Mouse (Mus musculus) lung, postnatal 36 days (tissue): ENCODE measurements around the gene Slc25a13.

Experiments
- DNase-seq: peaks from one replicate; pipeline ENCODE4 v3.0.0; 2022; ENCODE audit warnings: mixed read lengths

Slc25a13 gene

DNA sequence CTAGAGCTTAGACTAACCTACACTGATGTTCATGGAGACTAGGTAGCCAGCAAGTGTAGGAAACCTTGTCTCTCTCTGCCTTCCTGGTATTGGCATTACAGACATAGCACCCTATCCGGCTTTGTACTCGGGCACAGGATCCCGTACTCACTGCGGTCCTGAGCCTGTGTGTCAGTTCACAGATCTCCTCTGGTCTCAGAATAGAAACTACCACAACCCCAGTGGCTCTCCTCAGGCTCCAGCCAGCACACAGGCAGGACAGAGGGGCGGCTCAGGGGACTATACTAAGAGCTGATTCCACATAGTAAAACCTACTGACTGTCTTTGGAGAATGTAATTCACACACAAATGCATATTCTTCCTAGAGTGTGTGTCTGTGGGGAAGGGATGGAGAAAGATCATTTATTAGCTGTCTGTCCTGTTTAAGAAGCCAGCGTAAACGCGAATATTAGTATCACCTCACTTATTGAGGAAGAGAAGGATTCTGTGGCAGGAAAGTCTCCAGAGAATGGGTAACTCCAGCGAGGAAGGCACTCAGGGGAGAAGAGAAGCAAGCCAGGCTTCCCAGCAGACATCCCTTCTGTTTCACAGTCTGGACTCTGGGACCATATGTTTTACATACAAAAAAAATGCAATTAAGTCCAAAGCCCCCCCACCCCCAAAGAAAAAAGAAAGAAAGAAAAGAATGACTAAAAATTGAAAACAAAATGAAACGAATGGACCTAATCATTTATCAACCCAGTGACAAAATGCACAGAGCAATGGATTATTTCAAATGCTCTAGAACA, 49.4 kb downstream of the Slc25a13 start:
- no peak for DNase-seq

DNA sequence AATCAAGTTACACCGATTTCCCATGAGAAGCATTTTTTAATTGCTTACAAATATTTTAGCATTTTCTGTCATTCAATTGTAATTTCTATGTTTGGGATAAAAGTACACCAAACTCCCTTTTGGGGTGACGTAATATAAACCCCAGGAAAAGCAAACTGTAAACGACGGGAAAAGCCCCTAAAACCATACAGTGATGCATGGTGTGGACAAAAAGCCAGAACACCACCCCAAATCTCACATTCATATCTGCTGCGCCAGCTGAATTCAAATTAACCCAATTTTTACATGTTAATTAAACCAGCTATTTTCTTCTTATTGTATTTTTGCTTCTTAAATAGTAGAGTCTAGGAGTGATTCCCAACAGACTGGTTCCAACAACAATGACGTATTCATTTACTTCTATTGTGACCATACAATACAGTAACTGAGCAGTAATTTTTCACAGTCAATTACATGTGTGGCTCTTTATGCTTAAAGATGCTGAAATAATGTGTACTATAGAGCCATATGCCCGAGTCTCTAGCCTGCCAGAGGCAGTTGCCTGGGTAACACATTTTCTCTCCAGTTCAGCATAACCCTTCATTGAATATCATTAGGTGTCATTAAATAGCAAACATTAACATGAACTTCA, 53.9 kb downstream of the Slc25a13 start:
- DNase-seq, result no peak

DNA sequence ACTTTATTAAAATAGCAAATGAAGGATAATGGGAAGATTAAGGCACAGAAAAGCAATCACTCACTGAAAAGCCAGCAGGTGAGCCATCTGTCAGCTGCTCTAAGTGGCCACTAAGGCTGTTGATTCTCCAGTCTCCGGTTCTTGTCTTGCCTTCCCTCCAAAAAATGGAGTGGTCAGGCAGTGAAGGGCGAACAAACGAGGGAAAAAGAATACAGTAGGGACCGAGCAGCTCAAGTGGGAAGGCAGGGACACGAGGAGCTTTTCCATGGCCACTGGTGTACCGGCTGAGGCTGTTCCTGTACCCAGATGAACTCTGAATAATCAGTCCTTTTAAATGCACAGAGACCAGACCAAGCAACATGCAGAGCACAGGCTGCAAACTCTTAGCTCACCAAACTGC, 54.8 kb downstream of the Slc25a13 start:
- DNase-seq, result no peak

DNA sequence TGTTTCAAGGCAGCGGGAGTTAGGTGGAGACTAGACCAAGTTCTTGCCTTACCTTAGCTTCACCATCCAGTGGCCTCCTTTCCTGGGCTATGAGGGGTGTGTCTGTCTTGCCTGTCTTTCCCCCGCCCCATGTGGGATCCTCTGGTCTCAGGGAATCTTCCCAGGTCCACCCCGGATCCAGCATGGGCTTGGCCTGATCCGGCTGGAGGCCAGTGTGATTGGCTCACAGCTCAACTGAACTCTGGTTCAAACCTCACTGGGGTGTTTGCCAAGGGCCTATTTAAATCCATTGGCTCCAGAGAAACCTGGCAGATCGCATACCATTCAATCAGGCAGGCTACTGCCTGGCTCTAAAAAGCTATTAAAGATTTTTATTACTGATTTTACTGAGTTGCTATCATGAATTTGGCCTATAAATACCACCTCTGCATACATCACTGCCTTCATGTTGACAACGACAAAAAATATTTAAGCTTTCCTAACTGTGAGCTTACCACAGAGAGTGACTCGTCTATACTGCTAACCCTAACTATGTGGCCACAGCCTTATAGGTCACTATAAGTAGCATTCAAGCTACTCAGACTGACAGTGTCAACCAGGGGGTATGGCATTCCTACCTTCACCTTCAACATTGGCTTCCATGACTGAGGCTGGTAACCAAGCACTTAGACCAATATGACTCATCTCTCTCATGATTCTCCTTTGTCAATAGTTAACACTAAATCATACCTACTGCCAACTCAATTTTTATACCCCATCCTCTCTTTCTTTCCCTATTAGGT, 56.1 kb downstream of the Slc25a13 start:
- no peak for DNase-seq

DNA sequence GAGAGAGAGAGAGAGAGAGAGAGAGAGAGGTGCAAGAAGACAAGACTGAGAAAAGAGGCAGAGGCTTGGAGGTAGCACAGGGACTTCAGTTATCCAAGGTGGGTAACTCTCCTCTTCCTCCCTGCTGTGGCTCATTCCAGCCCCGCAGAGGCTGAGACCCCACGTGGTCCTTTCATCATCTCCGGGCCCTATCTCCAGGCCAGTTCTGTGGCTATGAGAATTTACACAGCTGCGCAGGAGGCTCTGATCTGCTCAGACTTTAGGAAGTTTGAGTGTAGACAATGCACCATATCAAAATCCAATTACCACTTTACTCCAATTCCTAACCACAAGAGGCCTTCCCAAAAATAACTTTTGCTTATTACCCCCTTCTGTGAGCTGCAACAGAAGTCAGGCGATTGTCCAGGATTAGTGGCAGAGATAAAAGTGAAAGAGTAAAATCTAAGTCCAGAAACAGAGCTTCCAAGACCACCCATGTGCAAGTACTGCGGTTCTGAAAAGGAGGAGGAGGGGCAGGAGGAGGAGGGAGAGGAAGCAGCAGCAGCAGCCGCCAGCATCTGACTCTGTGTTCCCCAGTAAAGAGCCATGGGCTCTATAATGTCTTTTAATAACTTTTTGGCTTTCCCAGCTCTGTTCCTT, 57.6 kb downstream of the Slc25a13 start:
- DNase-seq, result no peak

DNA sequence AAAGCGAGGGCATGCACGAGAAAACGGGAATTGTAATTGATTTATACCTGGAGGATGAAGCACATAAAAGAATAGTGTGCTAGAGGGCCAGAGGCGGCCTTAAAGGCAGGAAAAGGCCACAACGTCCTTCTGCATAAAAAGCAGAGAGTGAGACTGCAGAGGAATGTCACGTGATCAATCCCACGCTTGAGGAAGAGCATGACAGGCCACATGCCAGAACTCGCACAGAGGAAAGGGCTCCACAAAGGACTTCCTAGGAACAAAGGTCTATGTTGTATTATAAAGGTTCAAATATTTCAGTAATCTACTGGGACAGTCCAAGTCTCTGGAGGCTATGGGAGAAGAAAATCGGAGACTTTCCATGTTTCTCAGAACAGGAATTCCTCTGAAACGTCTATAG, 63.5 kb downstream of the Slc25a13 start:
- DNase-seq, result no peak

DNA sequence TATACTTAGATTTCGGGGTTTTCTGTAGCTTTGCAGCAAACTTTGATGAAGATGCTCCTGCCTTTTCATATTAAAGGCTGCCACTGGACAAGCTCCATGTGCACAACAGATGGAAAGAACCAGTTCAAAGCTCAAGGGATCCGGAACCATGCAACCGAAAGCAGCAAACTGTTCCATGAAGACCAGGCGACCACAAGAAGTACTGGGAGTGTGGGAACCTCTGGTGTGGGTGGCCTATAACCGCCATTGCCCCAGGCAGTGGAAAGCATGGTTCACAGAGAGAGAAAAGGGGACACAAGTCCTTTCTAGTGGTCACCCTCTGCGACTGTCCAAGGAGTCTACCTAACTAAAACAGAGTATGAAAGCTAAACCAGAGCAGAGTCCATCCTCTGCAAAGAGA, 66.2 kb downstream of the Slc25a13 start:
- DNase-seq, result no peak

DNA sequence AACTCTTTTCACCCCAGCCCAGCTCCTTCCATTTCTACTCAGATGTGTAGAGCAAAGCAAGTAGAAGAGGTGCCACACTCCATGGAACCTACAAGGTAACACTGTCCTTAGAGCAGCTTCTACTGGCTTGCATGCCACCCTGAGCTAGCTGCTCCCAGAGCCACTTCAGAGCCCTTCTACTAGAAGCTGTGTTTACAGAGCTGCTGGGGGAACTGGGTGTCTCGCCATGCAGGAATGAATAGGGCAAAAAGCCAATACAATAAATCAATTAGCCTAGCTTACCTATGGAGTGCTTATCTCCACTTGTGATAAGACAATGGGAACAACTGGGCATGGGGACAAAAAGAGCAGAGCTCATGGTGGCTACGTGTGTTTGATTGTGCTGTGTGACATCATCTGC, 67.2 kb downstream of the Slc25a13 start:
- peak; percentile 12 for DNase-seq

DNA sequence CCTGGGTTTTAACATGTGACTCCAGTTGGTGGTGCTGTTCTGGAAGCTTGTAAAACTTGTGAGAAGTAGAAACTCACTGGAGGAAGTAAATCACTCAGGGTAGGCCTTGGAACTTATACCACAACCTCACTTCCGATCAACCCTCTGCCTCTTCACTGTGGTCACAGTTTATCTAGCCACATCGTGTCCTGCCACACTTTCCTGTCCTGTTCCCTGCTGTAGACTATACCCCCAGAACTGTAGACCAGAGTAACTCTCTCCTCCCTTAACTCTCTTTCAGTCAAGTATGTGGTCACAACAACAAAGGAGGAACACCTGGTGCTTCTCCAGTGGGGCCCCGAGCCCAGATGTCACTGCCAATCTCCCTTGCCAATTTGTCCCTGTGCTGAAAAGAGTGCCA, 67.6 kb downstream of the Slc25a13 start:
- no peak for DNase-seq

DNA sequence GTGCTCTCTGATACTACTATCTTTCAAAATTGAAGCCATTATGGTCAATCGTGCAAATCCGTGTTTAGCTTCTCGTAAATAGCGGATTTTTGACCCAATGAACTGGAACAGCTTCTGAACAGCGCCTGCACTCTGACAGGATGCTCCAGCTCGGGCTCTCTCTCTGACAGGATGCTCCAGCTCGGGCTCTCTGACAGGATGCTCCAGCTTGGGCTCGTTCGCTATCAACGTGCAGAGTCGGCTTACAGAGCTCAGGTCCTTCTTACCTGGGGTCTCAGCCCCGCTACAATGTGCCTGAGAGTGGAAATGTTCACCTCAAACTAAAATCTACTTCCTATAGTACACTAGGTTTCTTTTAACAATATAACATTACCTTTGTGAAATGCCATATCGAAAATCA, 71.6 kb downstream of the Slc25a13 start:
- DNase-seq, result no peak

DNA sequence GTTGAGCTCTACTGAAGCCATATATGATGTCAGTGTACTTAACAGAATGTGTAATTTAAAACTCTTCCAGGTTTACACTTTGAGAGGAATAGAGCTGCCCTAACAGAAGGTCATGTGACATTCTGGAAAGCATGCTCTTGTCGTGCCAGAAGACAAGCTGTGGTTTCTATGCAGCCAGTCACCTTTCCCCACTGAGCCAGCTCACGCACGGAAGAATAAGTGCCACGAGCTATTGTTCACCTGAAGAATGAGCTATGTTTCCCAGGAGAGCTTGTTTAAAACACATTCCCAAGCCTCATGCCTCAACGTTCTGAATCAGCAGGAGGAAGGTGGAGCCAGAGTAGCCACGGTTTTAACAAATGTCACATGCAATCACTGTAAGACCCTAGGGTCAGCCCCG, 73.4 kb downstream of the Slc25a13 start:
- DNase-seq, result peak; percentile 33

DNA sequence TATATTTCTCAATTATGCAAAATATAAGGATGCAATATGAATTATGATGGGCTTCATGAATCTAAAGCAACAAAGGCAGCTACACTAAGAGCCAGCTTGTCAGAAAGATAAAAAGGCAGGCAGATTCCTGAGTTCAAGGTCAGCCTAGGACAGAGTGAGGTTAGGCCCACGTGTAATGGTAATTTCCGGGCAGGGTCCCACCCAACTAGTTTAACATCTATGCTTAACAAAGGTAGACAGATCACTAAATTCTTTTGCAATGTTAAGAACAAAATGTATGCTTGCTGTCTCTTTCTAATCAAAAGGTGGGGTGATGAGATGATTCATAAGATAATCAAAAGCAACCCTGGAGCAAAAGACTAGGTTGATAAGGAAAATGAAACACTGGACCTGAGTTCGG, 76.6 kb downstream of the Slc25a13 start:
- DNase-seq, result no peak

DNA sequence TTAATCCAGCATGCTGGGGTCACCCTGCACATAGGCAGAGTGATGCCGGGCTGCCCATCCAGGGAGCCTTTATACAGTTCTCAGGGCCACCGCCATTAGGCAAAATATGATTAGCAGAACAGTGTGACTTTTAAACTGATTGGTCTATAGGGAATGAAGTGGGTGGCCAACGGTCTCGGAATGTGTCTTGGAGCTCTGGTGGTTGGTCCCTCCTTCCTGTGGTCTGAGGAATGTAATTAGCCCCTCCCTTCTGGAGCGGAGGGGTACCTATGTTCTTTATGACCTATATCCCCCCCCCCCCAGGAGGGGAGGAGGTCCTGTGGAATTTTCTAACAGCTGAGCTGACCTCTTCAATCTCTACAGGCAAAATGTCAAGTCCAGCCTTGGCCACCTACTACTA, 77.9 kb downstream of the Slc25a13 start:
- no peak for DNase-seq

DNA sequence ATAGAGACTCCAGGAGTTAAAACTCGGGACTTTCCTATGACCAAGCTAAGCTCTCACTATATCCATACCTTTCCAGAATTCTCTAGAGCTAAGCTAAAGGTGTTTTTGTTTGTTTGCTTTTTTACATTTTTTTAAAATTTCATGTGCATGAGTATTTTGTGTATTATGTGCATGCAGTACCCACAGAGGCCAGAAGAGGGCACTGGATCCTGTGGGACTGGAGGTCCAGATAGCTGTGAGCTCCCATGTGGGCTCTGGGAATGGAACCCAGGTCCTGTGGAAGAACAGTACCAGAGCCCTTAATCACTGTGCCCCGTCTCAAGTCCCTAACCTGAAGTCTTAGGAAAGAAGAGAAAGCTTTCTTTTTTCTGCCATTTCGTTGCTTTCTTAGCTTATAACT, 80.2 kb downstream of the Slc25a13 start:
- no peak for DNase-seq

DNA sequence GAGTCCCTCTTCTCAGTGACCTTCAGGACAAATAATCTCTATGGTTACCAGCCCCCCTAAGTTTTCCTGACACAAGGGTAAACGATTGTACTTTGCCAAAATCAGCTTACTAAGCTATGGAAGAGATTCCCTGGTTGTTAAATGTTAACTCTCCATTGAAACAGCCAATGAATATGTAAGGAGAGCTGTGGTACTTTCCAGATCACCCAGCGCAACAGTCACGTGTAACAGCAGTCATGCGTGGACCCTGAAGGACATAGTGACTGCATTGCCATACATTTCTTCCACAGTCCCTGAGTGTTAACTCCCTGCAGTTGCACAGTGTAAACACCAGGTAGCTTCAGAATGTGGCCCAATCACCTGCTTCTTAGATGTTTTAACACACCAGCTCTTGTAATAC, 82.0 kb downstream of the Slc25a13 start:
- peak; percentile 13 for DNase-seq

DNA sequence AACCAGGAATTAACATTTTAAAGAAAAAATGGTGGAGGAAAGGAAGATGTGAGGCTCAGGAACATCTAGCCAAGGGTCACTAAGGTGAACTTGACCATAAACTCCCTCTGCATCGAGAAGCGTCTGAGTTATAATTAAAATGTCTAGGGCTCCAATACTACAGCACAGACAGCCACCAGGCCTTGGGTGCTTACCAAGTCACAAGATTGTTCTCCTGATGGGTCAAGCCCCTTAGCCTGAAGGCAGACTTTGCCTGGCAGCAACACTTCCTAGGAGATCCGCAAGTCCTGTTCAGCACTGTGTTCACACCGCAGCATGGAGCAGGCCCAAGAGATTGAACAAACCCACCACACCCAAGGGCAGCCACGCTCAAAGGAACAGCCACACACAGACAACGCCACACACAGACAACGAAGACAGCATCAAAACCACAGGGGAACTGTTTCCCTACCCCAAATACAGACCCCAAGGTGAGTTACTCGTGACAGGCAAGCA, 83.4 kb downstream of the Slc25a13 start:
- DNase-seq, result no peak

DNA sequence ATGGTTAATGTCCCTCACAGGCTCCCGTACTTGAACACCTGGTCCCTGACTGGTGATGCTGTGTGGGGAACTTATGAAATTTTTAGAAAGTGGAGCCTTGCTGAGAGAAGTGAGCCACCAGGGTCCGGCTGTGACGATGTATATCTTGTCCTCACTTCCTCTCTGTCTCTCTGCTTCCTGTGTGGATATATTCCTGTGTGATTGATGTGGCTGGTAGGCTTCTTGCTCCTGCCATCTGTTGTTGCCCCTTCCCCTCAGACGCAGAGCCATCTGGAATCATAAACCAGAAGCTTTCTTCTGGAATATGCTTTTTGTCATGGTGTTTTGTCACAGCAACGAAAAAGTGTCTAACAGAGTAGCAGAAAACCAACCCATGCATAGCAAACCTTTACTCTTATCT, 84.9 kb downstream of the Slc25a13 start:
- no peak for DNase-seq

DNA sequence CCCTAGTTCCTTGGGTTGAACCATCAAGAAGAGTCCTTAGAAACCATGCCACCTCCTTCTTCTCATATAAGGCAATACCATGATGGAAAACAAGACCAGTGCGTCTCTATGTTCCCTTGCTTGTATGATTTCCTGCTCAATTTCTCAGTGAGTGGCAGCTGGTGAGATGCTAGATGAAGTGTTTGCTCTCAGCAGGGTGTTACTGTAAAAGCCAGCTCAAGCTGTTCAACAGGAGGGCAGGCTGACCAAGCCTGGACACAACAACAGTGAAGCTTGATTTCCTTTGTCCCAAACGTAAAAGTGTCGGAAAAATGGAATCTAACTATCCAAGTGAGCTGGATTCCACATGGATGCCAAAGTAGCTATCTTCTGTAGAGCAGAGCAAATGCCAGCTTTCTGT, 91.4 kb downstream of the Slc25a13 start:
- DNase-seq, result no peak

DNA sequence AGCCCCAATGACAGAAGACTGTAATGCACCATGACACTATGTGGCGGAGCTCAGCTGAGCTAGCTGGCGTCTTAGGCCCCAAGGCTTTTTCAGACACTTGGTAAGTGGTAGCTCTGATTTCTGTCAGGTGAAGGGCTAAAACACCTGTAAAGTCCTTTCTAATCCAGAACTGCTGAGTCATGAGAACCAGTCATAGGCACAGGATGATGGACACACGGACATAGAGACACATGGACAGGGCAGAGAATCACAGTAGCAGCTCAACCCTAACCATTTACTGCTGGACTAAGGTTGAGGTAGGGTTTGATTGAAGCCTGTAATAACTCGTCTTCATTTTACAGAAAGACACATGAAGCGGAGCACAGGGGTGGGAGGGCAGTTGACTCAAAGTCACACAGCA, 95.1 kb downstream of the Slc25a13 start:
- no peak for DNase-seq

DNA sequence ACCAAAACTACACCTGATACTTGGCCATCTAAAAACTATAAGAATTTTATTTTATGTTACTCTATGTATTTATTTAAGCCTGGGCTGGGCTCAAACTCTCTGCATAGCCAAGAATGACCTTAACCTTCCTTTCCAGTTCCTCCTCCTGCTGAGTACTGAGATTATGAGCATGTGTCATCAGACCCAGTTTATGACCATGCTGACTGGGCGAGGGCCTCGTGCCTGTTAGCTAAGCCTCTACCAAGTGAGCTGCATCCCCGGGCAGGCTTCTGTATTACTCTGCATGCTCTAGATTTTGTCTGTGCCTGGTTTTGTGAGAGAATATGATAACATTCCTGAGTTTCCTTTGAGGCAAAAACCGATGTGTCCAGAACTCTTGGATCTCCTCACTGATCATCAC, 96.1 kb downstream of the Slc25a13 start:
- DNase-seq, result no peak

DNA sequence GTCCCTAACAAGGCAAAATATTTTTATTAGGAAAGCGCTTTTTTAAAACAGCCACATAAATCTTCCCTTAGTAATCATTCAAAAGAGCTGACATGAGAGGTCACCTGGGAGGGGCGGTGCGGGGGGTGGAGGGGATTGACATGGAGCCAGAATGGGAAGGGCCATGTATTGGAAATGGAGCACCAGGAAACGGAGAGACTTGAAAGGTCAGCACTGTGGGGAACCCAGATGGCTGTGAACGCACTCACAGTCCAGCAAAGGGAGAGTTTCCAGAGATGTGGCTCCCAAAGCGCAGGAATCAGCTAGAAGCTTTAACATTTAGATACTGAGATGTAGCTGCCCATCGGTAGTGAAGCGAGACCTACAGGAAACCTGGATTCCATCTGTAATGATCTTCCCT, 101.2 kb downstream of the Slc25a13 start:
- DNase-seq, result no peak

DNA sequence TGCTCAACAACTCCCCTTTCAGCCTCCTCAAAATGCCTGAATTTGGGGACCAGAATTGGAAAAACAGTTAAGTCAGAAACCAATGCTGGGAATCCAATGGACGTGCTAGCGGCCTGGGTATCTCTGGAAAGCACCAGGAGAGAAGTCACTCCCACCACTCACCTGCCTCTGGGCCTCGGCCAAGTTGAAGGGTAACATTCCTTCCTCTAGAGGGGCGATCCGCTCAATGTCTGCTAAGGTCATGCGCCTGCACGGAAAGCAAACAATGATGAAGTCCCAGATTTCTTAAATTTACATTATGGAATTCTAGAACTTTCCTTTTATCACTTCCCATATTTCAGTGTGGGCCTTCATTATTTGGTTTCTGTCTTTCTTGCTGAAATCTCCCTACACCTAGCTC, 103.2 kb downstream of the Slc25a13 start:
- DNase-seq, result no peak

DNA sequence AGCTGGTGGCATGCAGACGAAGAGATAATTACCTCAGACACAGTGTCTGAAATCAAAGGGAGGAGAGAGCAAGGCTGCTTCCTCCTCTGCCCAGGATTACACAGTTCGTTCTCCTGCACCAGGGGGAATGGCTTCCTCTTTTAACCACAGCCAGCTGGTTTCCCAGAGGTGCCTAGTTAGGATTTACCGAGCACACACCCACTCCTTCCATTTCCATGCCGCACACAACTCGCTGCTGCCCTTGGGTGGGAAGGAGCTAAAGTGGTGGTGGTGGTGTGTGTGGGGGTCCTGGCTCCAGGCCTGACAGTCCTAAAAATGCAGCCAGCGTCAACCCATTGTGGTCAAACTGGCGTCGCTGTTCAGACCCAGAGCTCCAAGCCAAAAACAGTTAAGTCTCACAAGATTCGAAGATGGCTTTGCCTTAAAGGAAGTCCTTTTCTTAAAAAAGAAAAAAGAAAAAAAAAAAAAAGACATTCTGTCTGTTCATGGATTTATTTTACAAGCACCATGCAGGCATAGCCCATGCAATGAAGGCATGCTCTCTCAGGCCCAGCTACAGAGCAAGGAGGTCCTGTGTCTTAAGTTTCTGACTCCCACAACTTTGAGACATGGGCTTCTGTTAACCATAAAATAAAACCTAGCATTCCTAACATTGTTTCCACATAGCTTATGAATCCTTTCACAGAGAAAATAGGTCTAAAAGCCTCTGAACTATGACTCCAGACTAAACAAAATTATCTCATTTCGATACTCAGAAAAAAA, 104.0 kb downstream of the Slc25a13 start:
- no peak for DNase-seq
